Mouse (Mus musculus) cerebellum, postnatal 4 days (tissue): ENCODE measurements around the gene Ric3.
A peak's percentile ranks its signal among the peaks of the same experiment; 100 is the strongest.

Source experiments
- DNase-seq, 2 experiments: peaks; one replicate each; pipeline ENCODE4 v3.0.0; 2022; ENCODE audit warnings: low spot score in 2 of 2, mixed read lengths in 1 of 2

Ric3 gene

DNA sequence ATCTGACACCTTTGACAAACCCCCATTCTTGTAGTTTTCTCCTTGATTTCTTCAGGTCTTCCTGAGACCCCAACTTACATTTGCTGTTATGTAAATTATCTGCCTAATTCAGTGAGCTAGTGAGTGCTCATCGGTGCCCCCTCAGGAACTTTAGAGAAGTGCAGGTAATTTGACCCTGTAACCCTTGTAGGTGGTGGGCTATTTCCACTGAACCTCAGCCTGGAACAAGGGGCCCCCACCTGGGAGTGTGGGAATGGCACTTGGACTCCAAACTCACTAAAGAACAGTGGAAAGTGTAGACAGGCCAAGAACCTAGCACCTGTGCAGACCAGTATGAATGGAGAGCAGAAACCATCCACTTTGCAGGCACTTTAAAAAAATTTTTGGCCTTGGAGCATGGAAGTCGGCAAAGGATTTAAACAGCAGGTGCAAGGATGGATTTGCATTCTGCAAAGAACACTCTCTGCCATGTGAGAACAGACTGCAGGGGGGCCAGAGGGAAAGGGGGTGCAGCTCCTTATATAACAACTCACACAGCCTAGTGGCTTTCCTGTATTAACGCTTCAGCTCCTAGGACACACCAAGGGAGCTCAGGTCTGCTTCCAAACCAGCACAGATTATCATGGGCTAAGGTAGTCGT lies 82.7 kb downstream of the Ric3 start:
- peak in 1 of 2 experiments; percentile 43 for DNase-seq

DNA sequence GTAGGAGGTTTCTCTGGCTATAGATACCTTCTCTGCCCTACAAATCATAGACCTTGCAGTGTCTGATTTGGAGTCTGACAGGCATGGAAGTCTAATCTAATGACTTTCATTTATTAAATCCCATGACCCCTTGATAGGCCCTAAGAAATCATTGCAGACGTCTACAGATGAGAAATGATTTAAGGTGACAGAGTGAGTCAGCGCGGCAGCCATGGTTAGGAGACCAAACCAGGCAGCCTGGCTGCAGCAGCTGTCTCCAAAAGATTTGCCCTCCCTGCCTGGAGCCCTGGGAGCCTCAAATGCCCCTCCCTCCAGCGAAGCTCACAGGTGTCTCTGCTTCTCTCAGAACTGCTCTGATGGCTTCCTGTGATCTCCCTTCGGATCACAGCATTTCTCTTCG lies 87.0 kb downstream of the Ric3 start:
- no peak for DNase-seq

DNA sequence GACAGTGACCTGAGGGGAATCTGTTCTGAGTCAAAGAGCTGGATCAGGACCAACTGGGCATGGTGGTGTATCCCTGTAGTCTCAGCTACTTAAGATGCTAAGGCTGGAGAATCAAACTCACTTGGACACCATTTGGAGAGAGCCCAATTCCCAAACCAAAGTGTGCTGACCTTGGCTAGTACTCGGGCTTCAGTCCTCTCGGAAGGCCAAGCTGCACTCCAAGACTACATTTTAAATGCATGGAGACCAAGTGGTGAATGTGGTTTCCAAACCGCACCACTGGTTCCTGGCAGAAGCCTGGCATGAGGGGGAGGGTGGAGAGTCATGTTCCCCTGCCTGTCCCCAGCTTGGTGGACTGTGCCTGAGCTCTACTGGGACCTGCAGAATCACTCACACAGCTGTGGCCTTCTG lies 89.2 kb downstream of the Ric3 start:
- no peak for DNase-seq

DNA sequence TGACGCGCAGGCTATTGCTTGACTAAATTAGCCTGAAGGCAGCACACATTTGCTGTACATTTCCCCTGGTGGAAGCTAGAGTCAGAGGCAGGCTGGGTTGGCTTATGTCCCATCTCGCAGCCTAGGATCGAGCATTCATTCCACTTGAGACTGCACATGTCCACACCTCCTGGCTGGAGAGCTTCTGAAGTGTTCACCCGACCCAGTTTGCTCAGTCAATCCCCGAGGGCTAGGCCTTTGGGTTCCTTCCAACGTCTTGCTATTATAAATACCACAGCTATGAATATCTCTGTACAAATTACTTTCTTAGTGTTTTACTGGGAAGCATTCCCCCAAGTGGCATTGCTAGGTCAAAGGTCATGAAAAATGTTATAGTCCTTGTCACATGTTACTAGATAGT lies 89.9 kb downstream of the Ric3 start:
- DNase-seq: no peak

DNA sequence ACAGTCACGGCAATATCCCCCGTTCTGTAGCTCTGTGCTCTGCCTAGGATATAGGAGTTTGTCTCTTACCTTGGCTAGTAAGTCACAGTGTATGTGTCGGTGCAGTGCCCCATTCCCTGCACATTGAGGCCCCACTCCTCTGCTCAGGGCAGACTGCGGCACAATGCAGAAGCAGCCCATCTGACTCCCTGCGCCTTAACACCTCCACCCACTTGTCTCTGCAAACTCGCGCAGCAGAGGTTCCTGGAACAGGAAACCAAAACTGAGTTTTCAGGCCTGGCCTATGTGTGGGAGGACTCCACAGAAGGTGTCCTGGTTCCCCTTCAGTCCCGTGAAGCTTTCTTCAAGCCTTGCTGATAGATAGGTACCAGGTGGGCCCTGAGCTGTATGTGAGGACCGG lies 91.9 kb downstream of the Ric3 start:
- DNase-seq: peak in 1 of 2 experiments; percentile 9

DNA sequence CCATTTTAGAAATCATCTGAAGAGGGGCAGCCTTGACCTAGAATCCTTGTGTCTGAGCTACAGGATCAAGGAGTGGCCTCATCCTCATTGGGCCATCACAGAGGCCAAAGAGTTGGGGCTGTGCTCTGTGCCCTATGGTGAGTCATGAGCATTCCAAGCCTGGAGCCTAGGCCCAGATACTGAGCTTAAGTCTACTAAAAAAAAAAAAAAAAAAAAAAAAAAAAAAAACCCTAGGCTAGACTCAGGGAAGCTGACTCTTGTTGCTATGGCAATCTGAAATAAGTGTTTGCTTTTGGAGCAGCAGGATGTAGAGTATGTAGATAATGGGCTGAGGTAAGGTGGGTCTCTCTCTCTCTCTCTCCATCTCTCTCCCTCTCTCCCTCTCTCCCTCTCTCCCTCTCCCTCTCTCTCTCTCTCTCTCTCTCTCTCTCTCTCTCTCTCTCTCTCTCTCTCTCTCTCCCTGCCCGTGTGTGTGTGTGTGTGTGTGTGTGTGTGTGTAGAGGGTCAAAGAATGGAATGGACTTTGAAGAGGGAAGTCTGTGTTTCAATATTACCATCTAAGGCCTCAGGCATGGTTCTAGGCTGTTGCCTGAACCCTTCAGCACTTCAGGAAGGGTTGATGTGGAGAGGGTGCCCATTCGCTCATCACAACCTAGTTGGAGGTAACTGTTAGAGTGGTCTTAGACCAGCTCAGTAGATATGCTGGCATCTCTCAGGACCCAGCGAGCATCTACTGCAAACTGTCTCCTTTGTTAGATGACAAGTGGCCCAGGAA lies 97.0 kb downstream of the Ric3 start:
- no peak for DNase-seq
